In the genomic region with DNA sequence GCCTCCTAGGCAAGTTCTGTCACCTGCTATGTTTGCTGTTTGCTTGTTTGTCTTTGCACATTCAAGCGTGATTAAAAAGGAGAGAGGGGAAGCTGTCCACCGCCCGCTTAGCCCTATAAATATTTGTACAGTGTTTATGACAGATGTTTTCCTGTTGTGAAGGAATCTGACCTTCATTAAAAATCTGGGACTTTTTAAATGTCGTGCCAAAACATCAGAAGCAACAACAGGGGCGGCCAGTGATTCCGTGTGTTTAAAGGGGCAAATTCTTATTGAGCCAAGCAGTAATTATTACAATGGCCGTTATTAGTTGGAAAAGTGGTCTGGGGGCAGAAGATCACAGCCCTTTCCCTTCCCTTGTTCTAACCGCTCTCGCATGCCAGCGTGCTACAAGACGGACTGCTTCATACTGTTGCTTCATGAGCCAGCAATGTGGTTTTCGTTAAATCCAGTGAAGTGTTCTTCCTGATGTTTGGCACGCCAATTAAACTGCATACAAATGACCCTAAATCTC, we compare ENCODE assay signal across 14 mouse cellular contexts.
DNase-seq lines count a peak whose midpoint lies in the region; ATAC-seq lines count a peak whose summit lies in the region.
"Had no signal": no experiment of that assay in that cellular context is flagged by ENCODE, and none has a peak within 500 bp of the region (broad histone marks: within the 10 kb centered on the region; RNA-seq: fewer than 3 reads in every experiment).

No protein-coding gene starts in this region.

- H3K9ac ChIP-seq in kidney, embryonic 16.5 days (replicated peaks; ENCODE audit: low read length): no peak overlapping the region
- H3K9ac ChIP-seq in embryonic facial prominence, embryonic 13.5 days: 0 out of 2 replicates have a peak overlapping the region, but pooled peaks have one; percentile 17
- no peak overlapping the region for H3K9ac ChIP-seq in limb, embryonic 15.5 days
- H3K9ac ChIP-seq in intestine, embryonic 16.5 days (ENCODE audit: low read depth, low read length): no peak overlapping the region
- H3K9ac ChIP-seq: hindbrain, embryonic 13.5 days; liver, embryonic 13.5 days had no signal

- peak; percentile 36; the same call in 1 of the 2 replicates for ATAC-seq in kidney, embryonic 16.5 days (ENCODE audit: low FRiP score, low TSS enrichment)
- no peak for ATAC-seq in embryonic facial prominence, embryonic 13.5 days (ENCODE audit: insufficient number of reproducible peaks, insufficient read depth, low FRiP score, low TSS enrichment, low read depth)
- no peak; the same call in 1 of the 2 replicates for ATAC-seq in limb, embryonic 15.5 days (ENCODE audit: insufficient number of reproducible peaks, low FRiP score, low TSS enrichment, low read depth)
- ATAC-seq in intestine, embryonic 16.5 days: no peak

- 34% methylated on average over 13 of the region's 13 CpGs for whole genome bisulfite sequencing in kidney, embryonic 16.5 days
- 10% methylated on average over 13 of the region's 13 CpGs for WGBS in embryonic facial prominence, embryonic 13.5 days
- WGBS in limb, embryonic 15.5 days: 18% methylated on average over 13 of the region's 13 CpGs
- 31% methylated on average over 13 of the region's 13 CpGs for WGBS in intestine, embryonic 16.5 days

- no peak for DNase-seq in kidney, adult 11 months
- DNase-seq in cerebellum, postnatal 36 days: no peak
- no peak for DNase-seq in thymus, postnatal 25 days
- DNase-seq: adrenal gland, postnatal 10 days; cerebellum, adult 8-10 months; liver, embryonic 13.5 days; thymus, postnatal 36 days had no signal

- peaks cover 5% of the 10 kb centered on the region; the same call in 1 of the 2 replicates for H3K4me1 ChIP-seq in kidney, embryonic 16.5 days (ENCODE audit: insufficient read depth, low read length)
- peaks cover 3% of the 10 kb centered on the region; the same call in 1 of the 2 replicates for H3K4me1 ChIP-seq in brown adipose tissue, adult 24 weeks (ENCODE audit: control insufficient read depth, insufficient read depth, insufficient read length, low read length)
- peaks cover 28% of the 10 kb centered on the region for H3K4me1 ChIP-seq in embryonic facial prominence, embryonic 13.5 days
- peaks cover 31% of the 10 kb centered on the region for H3K4me1 ChIP-seq in limb, embryonic 15.5 days
- H3K4me1 ChIP-seq in intestine, embryonic 16.5 days (ENCODE audit: control insufficient read depth, insufficient read depth, low read length): no peaks in the 10 kb centered on the region
- H3K4me1 ChIP-seq: heart, embryonic 10.5 days; liver, embryonic 13.5 days had no signal

- H3K4me3 ChIP-seq in kidney, embryonic 16.5 days (ENCODE audit: low read length): no peak overlapping the region
- H3K4me3 ChIP-seq in brown adipose tissue, adult 24 weeks (ENCODE audit: insufficient read depth, low read depth, low read length): no peak overlapping the region
- no peak overlapping the region for H3K4me3 ChIP-seq in embryonic facial prominence, embryonic 13.5 days
- H3K4me3 ChIP-seq in limb, embryonic 15.5 days: no peak overlapping the region
- H3K4me3 ChIP-seq in intestine, embryonic 16.5 days (ENCODE audit: low read length): no peak overlapping the region
- H3K4me3 ChIP-seq: heart, embryonic 10.5 days; hindbrain, embryonic 13.5 days; liver, embryonic 13.5 days had no signal

- no peaks in the 10 kb centered on the region for H3K36me3 ChIP-seq in kidney, embryonic 16.5 days (ENCODE audit: insufficient read depth, low read length)
- H3K36me3 ChIP-seq in embryonic facial prominence, embryonic 13.5 days: no peaks in the 10 kb centered on the region
- H3K36me3 ChIP-seq in limb, embryonic 15.5 days: no peaks in the 10 kb centered on the region
- H3K36me3 ChIP-seq in intestine, embryonic 16.5 days (ENCODE audit: control insufficient read depth, insufficient read depth, low read length): no peaks in the 10 kb centered on the region
- H3K36me3 ChIP-seq: heart, embryonic 10.5 days; hindbrain, embryonic 13.5 days; liver, embryonic 13.5 days had no signal

- no peak overlapping the region for H3K27ac ChIP-seq in kidney, embryonic 16.5 days (ENCODE audit: low read length)
- H3K27ac ChIP-seq in brown adipose tissue, adult 24 weeks (replicated peaks; ENCODE audit: low read depth, low read length): peak overlapping the region; percentile 48
- peak overlapping the region; percentile 68 for H3K27ac ChIP-seq in embryonic facial prominence, embryonic 13.5 days
- peak overlapping the region; percentile 43 for H3K27ac ChIP-seq in limb, embryonic 15.5 days
- H3K27ac ChIP-seq in intestine, embryonic 16.5 days (ENCODE audit: low read length): no peak overlapping the region
- H3K27ac ChIP-seq: heart, embryonic 10.5 days; hindbrain, embryonic 13.5 days; liver, embryonic 13.5 days had no signal

- no peaks in the 10 kb centered on the region for H3K9me3 ChIP-seq in kidney, embryonic 16.5 days (ENCODE audit: low read length)
- no peaks in the 10 kb centered on the region for H3K9me3 ChIP-seq in embryonic facial prominence, embryonic 13.5 days
- no peaks in the 10 kb centered on the region for H3K9me3 ChIP-seq in limb, embryonic 15.5 days
- H3K9me3 ChIP-seq in intestine, embryonic 16.5 days (ENCODE audit: control insufficient read depth, low read length): no peaks in the 10 kb centered on the region
- H3K9me3 ChIP-seq: heart, embryonic 10.5 days; hindbrain, embryonic 13.5 days; liver, embryonic 13.5 days had no signal

- no peaks in the 10 kb centered on the region for H3K27me3 ChIP-seq in kidney, embryonic 16.5 days (ENCODE audit: insufficient read depth, low read length)
- H3K27me3 ChIP-seq in embryonic facial prominence, embryonic 13.5 days: no peaks in the 10 kb centered on the region
- no peaks in the 10 kb centered on the region for H3K27me3 ChIP-seq in limb, embryonic 15.5 days
- H3K27me3 ChIP-seq in intestine, embryonic 16.5 days (replicated peaks; ENCODE audit: control insufficient read depth, insufficient read depth, low read length): no peaks in the 10 kb centered on the region
- H3K27me3 ChIP-seq: hindbrain, embryonic 13.5 days; liver, embryonic 13.5 days had no signal

- no peak overlapping the region for H3K4me2 ChIP-seq in kidney, embryonic 16.5 days (replicated peaks; ENCODE audit: low read depth, low read length)
- peak overlapping the region; percentile 39 for H3K4me2 ChIP-seq in embryonic facial prominence, embryonic 13.5 days
- H3K4me2 ChIP-seq in limb, embryonic 15.5 days: no peak overlapping the region
- no peak overlapping the region for H3K4me2 ChIP-seq in intestine, embryonic 16.5 days (ENCODE audit: low read depth, low read length)
- H3K4me2 ChIP-seq: hindbrain, embryonic 13.5 days; liver, embryonic 13.5 days had no signal

Comparison
In these comparisons a context has a peak if more than half of its experiments do, and no peak if none do; other contexts are left out.
1. H3K27ac ChIP-seq: peak in brown adipose tissue, adult 24 weeks (single experiment), embryonic facial prominence, embryonic 13.5 days (single experiment) and limb, embryonic 15.5 days (single experiment); none in kidney, embryonic 16.5 days (single experiment) and intestine, embryonic 16.5 days (single experiment).